Mouse (Mus musculus): ENCODE data around the gene Slc48a1.

GRCm38 (mm10) chr15:97827401-97827800, 49.1 kb downstream of the Slc48a1 start:
- no peak for TF ChIP-seq CTCF (conservative IDR thresholded peaks at IDR 0.05; ENCODE audit: low read length)
- TF ChIP-seq NANOG (IDR thresholded peaks at IDR 0.05; ENCODE audit: borderline replicate concordance, low read length) = no peak
- no peak for TF ChIP-seq POU5F1 (IDR thresholded peaks at IDR 0.05; ENCODE audit: borderline replicate concordance, low read length)
